Mouse (Mus musculus) colon, adult 2 months (tissue): ENCODE results near the gene Vgll2. TPM values are rescaled to one million over a fixed set of nuclear protein-coding genes. Genes with fewer than 3 reads are reported as not detected.

Experiments
- polyA plus RNA-seq: library from polyadenylated mRNA; depleted of rRNA; stranded (reverse); fragments of >200 nt; gene quantifications from 2 replicates; pipeline ENCODE4 v1.2.3, GENCODE M21; 2012; rRNA removed

Vgll2 gene
- polyA plus RNA-seq, result not detected in 2 replicates

DNA sequence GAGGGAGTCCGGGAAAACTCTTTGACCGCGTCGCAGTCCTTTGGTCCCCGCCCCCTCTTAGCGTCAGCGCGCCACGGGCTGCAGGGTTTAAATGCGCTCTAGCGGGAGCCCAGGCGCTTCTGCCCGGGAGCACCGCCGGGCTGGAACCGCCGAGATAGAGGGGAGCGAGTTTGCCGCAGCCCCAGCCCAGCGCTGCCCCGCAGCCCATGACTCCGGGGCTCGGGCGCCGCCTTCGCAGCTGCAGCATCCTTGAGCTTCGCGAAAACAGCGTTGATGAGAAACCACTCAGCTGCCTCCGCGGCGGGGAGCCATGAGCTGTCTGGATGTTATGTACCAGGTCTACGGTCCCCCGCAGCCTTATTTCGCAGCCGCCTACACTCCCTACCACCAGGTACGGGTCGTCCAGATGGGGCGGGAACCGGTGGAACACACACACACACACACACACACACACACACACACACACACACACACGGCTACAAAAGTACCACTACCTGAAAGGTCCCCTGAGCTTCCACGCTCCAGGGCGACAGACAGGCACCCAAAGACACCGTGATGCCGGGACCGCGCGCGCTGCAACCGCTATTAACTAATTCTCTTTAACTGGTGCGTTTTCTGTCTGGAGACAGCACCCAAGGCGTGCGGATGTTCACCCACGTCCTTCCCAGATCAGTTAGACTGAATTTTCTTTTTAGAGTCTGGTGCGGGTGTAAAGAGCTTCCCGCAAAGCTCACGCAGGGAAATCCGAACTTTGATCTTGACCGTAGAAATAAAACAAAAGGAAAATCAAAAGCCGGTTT, at the start of gene Vgll2:
Vgll2 (plus strand) TSS at position 90 of the 800 bp plus-strand sequence.

Other genes with a start within 250 kb of the Vgll2 start
- not detected in 2 replicates for gene Ros1, start 172.7 kb downstream of the Vgll2 start, polyA plus RNA-seq
- 15.3 and 15.9 TPM in 2 replicates for gene Dcbld1, start 211.1 kb downstream of the Vgll2 start, polyA plus RNA-seq